Mouse (Mus musculus) G1E (cell line): ENCODE results near the gene Gmnn.

Source experiments
- CTCF ChIP-seq: IDR thresholded peaks from 2 replicates; pipeline ENCODE4 v1.5.1; 2012; ENCODE audit warnings: low read depth, low read length, inconsistent platforms, mixed read lengths
- GATA1 ChIP-seq: IDR thresholded peaks from 2 replicates; pipeline ENCODE4 v1.6.1; 2012; ENCODE audit warnings: borderline replicate concordance, low read length, inconsistent platforms, mixed read lengths

DNA sequence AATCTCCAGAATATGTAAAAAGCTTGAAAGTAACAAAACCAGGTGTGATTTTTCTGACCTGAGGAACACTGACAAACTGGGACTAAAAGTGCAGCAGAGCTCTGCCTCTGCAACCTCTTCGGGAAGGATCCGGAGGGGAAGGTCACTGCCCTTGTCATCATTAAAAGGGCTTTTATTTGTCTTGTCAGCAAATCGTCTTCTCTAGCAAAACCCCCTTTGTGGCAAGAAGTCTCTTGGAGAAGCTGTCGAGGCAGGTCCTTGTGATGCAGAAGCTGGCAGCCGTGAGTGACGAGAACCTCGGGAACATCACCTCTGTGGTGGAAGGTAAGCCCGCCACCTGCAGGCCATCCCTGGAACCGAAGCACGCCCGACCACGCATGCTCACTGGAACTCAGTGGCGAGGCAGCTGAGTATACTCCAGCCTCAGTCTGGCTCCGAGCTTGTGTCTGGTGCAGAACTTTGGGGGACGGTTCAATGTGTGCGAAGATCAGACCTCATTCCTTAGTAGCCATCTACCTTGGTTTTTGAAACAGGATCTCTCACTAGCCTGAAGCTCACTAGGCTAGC, 48.2 kb downstream of the Gmnn start:
- TF ChIP-seq CTCF (peak; percentile 79), GATA1 (no peak)
